Mouse (Mus musculus): ENCODE measurements at regions not wholly inside any gene's neighbourhood (a gene's known extent, or its start where the extent isn't known, plus 50 kb on each side); places are given as distances from the start of the nearest gene placed in this dataset.

DNA sequence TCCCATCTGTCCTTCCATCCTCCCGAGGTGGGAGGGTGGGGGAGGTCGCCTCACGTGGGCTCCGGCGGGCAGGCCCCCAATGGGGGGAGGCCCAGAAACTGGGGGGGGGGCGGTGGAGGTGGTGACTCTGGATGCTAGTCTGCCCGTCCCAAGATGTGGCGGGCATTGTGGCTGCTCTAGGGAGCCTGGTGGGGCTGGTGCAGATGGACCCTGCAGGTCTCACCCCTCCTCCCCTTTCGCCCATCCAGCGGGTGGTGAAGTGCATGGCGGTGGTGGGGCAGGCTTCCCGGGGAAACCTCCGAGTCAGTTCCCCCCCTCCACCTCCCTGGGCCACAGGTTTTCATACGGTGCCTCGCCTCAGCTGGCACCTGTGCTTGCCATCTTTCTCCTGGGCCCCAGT is 88.6 kb downstream of the Inhba start:
- TF ChIP-seq CTCF (IDR thresholded peaks at IDR 0.05; ENCODE audit: low read depth) = no peak
- no peak for TF ChIP-seq EP300 (IDR thresholded peaks at IDR 0.05; ENCODE audit: low read depth)
